Mouse (Mus musculus) liver (tissue): ENCODE results near the gene Cxcr5.
A peak's percentile ranks its signal among the peaks of the same experiment; 100 is the strongest.

Experiments used
- DNase-seq: peaks from one replicate; pipeline ENCODE4 v3.0.0-alpha.2; 2020; ENCODE audit warnings: mixed read lengths

The Cxcr5 gene

GRCm38 (mm10) chr9:44492631-44493461 is 68.8 kb downstream of the Cxcr5 start:
- peak; percentile 15 for DNase-seq

- no peak for DNase-seq
Observed at GRCm38 (mm10) chr9:44491351-44491750, 70.3 kb downstream of the Cxcr5 start.

- DNase-seq = peak; percentile 32
Observed at GRCm38 (mm10) chr9:44490086-44490967, 71.3 kb downstream of the Cxcr5 start.

- peak; percentile 30 for DNase-seq
Observed at GRCm38 (mm10) chr9:44489651-44490085, 72.0 kb downstream of the Cxcr5 start.

GRCm38 (mm10) chr9:44488855-44489381 is 72.8 kb downstream of the Cxcr5 start:
- DNase-seq = peak; percentile 61

GRCm38 (mm10) chr9:44488416-44488815 is 73.3 kb downstream of the Cxcr5 start:
- DNase-seq = no peak

- DNase-seq = peak; percentile 28
Observed at GRCm38 (mm10) chr9:44487441-44487840, 74.2 kb downstream of the Cxcr5 start.

- DNase-seq = peak; percentile 14
Observed at GRCm38 (mm10) chr9:44486741-44487421, 74.8 kb downstream of the Cxcr5 start.

GRCm38 (mm10) chr9:44486335-44486734 is 75.3 kb downstream of the Cxcr5 start:
- peak; percentile 47 for DNase-seq

- DNase-seq = peak; percentile 24
Observed at GRCm38 (mm10) chr9:44485516-44486161, 76.0 kb downstream of the Cxcr5 start.

GRCm38 (mm10) chr9:44485105-44485515 is 76.6 kb downstream of the Cxcr5 start:
- DNase-seq = no peak

- DNase-seq = no peak
Observed at GRCm38 (mm10) chr9:44484311-44485104, 77.2 kb downstream of the Cxcr5 start.

GRCm38 (mm10) chr9:44483510-44484044 is 78.1 kb downstream of the Cxcr5 start:
- DNase-seq = peak; percentile 29

GRCm38 (mm10) chr9:44483041-44483509 is 78.6 kb downstream of the Cxcr5 start:
- peak; percentile 6 for DNase-seq

GRCm38 (mm10) chr9:44482552-44482951 is 79.1 kb downstream of the Cxcr5 start, which contains the start of gene Bcl9l:
TSS of gene Bcl9l (plus strand) at chr9:44482825.
- peak; percentile 83 for DNase-seq

- DNase-seq = no peak
Observed at GRCm38 (mm10) chr9:44482112-44482511, 79.6 kb downstream of the Cxcr5 start.

- DNase-seq = peak; percentile 69
Observed at GRCm38 (mm10) chr9:44479628-44480428, 81.8 kb downstream of the Cxcr5 start.

GRCm38 (mm10) chr9:44478959-44479605 is 82.6 kb downstream of the Cxcr5 start:
- DNase-seq = peak; percentile 68

GRCm38 (mm10) chr9:44478229-44478921 is 83.3 kb downstream of the Cxcr5 start:
- peak; percentile 55 for DNase-seq
